Mouse (Mus musculus) urinary bladder, postnatal 36 days (tissue): ENCODE measurements at regions not wholly inside any gene's neighbourhood (a gene's known extent, or its start where the extent isn't known, plus 50 kb on each side); places are given as distances from the start of the nearest gene placed in this dataset.

ENCODE experiments used
- DNase-seq, 2 experiments: peaks; one replicate each; pipeline ENCODE4 v3.0.0; 2022; ENCODE audit warnings: low spot score in 2 of 2, mixed read lengths in 1 of 2

- no peak for DNase-seq
These were observed 160.8 kb upstream of the Bcl6 start for GRCm38 (mm10) chr16:24149441-24149840.

DNA sequence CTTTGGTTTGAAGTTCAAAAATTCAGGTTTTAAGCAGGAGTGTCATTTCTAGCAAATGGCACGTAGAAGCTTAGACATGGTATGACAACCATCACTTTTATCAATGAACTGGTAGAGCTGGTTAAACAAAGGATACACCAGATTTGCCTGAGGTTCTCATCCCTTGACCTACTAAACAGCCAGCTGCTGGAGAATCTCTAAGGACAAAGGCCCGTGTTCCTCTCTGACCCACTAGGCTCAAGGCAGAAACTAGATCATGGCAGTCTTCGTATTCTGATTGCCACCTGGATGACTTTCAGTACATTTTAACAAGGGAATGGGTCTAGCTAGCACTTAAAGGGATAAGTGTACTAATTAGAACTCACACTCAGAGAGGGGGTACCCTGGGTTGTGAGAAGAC is 155.2 kb upstream of the Bcl6 start:
- DNase-seq: no peak

DNA sequence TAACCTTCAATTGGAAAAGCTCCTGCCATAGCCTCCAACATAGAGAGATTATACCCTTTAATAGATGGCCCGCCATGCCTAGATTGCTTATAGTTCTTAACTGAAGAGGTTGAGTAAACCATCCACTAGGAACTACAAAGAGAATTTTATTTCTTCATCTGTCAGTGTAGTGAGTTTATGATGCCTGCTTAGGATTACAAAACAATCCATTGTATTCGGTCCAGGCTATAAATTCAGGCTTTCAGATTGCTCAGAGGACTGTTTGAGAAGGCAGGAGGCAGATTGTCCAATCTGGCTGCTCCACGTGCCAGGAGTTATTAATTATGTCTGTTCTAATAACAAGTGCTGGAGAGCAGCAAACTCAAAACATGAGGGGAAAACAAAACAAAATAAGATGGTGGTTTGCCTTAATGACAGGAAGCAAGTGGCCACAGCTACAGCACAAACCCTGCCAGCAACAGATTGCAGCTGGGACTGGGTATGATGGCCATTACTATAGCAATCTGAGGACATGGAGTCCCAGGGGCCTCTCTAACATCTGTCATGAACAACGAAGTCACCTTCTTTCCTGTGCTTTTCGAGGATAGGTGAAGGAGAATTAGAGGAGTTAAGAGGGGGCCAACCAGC is 154.4 kb upstream of the Bcl6 start:
- DNase-seq: no peak

DNA sequence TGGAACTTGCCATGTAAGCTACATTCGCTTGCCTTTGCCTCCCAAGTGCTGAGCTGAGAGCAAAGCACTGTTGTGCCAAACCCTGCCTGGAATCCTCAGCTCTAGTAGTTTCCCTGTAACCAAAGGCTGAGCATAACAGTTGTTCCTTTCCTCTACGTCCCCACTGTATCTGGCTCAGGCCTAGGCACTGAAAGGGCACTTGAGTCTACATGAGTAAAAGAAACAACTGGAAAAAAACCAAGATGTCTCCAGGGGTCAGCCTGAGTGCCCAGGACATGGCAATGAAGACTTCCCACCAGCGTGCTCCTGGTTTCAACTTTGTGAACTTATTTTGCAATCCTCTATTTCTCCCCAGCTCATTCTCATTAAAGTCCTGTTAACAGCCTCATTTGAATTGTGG is 150.5 kb upstream of the Bcl6 start:
- DNase-seq: no peak

- DNase-seq: no peak
These were observed 148.8 kb upstream of the Bcl6 start for GRCm38 (mm10) chr16:24137266-24138033.

DNA sequence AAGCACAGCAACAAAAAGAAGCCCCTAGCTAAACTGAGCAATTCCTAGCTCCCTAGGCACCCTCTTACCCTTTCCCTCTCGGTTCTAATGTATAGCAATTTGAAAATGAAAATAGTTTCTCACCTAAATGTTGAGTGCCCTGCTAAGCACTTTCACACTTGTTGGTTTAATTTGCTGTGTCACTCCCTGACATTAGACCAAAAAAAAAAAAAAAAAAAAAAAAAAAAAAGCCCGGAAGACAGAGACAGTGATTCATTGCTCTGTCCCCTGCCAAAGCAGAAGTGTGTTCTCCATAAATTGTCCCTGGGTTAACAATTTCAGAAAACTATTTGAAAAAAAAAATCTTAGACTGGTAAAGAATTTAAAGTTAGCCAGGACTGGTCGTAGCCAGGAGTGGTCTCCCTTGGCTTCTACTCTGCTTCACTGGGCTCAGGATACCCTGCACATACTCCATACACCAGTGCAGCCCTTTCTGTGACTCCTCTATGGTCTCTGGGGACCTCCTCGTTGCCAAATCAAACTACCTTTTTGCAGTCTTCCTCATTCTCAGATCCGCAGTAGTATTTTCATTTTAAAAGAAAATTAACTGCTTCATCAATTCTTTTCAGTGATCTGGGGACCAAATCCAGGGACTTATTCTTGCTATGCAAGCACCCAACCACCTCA is 148.0 kb upstream of the Bcl6 start:
- DNase-seq: no peak

DNA sequence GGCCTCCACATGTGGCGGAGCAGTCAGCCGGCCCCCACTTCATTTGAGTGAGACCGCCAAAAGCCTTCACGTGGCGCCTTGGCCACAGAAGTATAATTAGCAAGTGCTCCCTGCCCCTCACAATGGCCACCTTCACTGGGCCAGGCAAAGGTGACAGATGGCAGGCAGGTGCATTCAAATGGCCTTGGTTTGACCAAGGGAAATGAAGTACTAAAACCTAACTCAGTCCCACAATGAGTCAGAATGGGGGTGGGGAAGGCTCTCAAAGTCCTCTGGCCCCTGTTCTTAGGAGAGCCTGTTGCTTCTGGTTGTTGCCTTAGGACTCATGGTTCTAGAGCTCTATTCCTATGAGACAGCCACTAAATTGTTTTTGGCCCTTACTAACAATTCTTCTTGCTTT is 147.2 kb upstream of the Bcl6 start:
- DNase-seq: no peak

- DNase-seq: no peak
These were observed 146.7 kb upstream of the Bcl6 start for GRCm38 (mm10) chr16:24135351-24135750.

GRCm38 (mm10) chr16:24134486-24135050 is 145.9 kb upstream of the Bcl6 start:
- DNase-seq: no peak

- DNase-seq: no peak
These were observed 142.0 kb upstream of the Bcl6 start for GRCm38 (mm10) chr16:24130646-24131045.

DNA sequence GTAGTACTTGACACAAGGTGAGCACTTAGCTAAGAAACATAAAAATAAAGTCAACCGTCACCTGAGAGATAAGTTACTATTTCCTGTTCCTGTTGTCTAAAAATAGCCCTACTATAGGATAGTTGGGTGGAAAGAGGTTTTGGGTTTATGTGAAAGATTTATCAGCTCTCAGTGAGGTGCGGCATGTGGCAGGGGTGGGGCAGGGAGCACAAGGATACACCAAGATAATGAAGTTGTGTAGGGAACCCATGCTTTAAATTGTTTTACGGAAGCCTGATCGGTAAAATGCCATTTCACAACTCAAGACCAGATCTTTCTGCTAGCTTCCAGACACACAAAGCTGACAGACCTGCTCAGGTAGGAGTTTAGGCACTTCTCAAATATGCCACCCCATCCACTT is 141.0 kb upstream of the Bcl6 start:
- no peak for DNase-seq

DNA sequence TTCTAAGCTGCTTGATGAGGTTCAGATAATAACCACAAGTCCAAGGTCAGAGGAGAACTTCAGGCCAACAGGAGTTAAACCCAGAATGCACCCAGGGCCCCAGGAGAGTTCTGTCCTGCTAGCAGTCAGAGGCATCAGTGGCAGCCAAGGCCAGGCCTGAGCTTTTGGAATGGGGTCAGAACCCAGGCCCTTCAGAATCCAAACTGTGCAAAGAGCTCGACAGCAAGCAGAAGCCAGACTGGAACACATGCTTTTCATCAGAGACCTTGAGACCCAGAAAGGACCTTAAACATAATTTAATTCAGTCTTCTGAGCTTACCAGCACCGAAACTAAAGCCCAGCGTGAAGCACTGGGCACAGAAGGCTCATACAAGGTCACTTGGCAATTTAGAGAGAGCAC is 139.9 kb upstream of the Bcl6 start:
- DNase-seq: no peak

GRCm38 (mm10) chr16:24124766-24125165 is 136.1 kb upstream of the Bcl6 start:
- no peak for DNase-seq

DNA sequence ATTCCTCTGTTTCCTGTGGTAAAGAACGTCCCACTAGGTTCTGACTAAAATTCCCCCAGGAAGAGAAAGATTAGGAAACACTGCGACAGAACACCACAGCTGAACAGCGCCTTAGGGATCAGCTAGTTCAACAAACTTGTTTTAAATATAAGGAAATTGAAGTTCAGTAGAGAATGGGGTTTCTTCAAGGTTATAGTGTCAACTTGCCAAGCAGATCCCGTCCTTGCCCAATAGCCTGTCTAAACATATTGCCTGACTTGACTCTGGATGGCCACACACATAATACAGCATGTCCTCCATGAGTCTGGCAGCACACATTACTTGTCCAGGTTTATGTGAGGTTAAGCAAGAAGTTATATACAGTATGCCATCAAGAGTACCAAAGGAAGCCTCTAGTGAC is 135.4 kb upstream of the Bcl6 start:
- no peak for DNase-seq

DNA sequence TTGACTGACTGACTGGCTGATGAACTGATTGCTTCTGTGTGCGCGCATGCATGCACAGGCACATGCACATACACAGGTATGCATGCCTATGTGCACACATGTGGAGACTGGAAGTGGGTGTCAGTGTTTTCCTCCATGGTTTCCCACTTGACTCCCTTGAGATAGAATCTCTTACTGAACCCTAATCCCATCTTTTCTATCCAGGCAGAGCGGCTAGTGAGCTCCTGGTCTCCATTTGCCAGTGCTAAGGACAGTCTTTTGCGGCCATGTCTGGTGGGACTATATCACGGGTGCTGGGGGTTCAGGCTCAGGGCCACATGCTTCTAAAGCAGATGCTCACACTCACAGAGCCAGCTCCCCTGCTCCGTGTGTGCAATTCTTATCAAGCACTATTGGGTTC is 133.0 kb upstream of the Bcl6 start:
- no peak for DNase-seq

GRCm38 (mm10) chr16:24120836-24121235 is 132.2 kb upstream of the Bcl6 start:
- peak in 1 of 2 experiments; percentile 60 for DNase-seq

DNA sequence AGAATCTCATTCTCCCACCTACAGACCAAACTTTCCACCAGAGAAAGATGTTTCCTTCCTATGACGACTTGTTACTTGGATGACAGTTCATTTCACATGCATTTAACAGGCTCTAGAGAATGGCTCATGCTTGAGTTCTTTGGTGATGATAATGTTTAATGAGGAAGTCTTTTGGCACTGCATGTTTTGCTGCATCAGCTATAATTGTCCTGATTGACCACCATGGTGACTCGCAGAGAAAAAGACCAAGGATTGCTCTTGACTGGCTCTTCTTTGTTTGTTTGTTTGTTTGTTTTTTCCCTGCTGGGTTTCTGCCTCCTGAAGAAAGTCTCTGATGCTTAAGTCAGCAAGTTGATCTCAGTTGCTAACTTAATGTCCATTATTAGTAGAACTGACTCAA is 129.8 kb upstream of the Bcl6 start:
- DNase-seq: no peak

DNA sequence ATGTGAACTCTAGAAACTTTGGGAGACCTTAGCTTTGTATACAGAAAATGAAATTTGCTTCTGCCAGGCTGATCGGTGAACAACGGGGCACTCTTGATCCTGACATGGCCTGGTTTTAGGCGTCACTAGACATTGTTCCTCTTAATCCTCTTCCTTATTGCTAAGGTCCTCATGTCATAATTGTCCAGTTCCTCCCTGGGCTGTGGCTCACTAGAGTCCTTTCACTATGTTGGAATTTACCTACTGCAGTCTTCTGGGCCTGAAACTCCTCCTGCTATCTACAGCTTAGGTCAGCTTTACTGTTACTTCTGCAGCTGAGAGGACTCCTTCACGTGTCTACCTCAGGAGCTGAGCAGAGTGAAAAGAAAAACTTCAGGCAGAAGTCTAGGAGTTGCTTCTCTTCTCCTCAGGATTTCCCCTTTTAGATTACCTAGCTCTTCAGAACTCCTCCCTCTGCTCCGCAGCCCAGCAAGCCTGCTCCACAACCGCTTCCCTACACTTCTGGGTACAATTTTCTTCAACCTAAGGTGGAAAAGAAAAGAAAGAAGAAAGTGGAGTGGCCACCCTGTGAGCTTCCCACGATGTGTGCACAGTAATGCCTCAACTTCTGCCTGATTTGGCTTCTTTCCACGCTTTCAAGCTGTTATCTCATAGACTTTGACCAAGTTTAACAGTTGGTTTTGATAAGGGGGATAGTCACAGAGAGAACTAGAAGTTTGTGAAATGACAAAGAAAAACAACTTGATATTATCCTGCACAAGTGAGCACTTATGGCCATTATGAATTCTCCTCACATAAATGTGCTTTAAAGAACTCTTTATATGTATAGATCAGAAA is 114.4 kb upstream of the Bcl6 start:
- DNase-seq: no peak

- DNase-seq: peak in 1 of 2 experiments; percentile 45
These were observed 108.9 kb upstream of the Bcl6 start for GRCm38 (mm10) chr16:24097596-24097995.

DNA sequence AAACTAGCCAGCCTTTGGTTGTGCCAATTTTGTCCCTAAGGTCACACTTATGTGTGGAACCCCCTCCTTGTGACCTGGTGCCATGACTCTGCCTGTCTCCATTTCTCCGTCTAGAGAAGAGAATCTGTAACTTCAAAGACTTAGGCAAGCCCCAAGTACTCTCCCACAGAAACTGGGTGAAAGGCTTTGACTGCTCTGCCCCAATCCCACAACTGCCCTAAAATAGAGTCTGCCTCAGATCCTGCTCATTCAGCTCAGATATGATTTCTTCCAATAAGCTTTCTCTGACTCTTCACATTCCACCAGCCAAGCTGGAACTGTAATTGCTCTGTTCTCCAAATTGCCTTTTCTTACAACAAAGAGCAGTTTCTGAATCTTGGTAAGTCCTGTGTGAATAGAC is 107.4 kb upstream of the Bcl6 start:
- DNase-seq: no peak

DNA sequence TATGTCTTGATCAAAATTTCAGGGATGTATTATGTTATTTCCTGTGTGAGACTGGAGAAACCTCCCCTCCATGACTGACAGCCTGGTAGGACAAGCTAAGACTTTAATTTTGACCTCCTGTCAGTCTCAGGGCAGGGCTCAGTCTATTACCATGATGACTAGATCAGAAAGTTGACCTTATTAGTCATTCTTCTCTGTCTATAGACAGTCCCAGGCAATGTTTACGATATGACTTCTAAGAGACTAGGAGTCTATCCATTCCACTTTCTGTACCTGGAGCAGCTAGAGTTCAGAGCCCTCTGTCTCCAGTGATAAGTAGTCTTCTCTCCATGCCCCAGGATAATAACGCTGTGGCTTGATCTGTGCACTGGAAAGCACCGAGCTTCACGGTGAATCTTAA is 107.0 kb upstream of the Bcl6 start:
- DNase-seq: no peak

GRCm38 (mm10) chr16:24094566-24094965 is 105.9 kb upstream of the Bcl6 start:
- DNase-seq: no peak
